Mouse (Mus musculus) liver, postnatal 0 days (tissue): ENCODE measurements around the gene Rpl21.

Experiments
- CTCF ChIP-seq: sonication (generic); IDR thresholded peaks from 2 replicates; pipeline ENCODE4 v1.5.1; 2016; ENCODE audit warnings: antibody characterized with exemption, low read depth
- EP300 ChIP-seq: IDR thresholded peaks from 2 replicates; pipeline ENCODE4 v1.6.1; 2016; ENCODE audit warnings: antibody characterized with exemption, low read depth, mild to moderate bottlenecking

DNA sequence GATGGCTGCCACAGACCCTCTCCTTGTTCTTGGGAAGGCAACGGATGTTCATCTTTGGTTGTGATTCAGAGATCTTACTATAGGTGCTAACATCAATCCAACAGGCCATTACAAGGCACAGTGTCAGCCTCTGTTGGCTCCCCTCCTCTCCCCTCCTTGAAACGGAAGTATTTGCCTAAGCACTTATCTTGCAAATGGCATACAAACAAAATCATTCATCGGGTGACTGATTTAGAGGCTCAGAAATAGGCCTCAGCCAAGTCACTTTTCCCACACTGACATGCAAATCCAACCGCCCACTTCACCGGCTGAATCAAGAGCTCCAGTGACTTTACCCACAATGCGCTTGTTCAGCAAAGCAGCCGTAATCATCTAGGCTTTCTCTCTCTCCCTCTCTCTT, 28.9 kb downstream of the Rpl21 start:
- TF ChIP-seq CTCF (no peak), EP300 (no peak)
